Mouse (Mus musculus): Measurements from ENCODE around the gene Phf20.
"Not testable (repeated sequence)": the region's sequence is repeated elsewhere in the genome, so short reads cannot be mapped to it uniquely, and the experiment has no call there.

GRCm38 (mm10) chr2:156234016-156234415, 37.8 kb downstream of the Phf20 start:
- not testable (repeated sequence) for TF ChIP-seq CTCF, EP300 (IDR thresholded peaks at IDR 0.05)

Data from lung, postnatal 0 days (tissue).